Mouse (Mus musculus) adrenal gland, postnatal 25 days (tissue): ENCODE measurements around the gene Adam12. TPM values are rescaled to one million over a fixed set of nuclear protein-coding genes. Genes with fewer than 3 reads are reported as not detected.
A peak's percentile ranks its signal among the peaks of the same experiment; 100 is the strongest.

ENCODE experiments used
- DNase-seq: peaks from one replicate; pipeline ENCODE4 v3.0.0; 2021; ENCODE audit warnings: mixed read lengths
- microRNA-seq, 2 experiments: library from miRNA; unstranded; fragments of <30 nt; microRNA quantifications; one replicate each; pipeline ENCODE4 v1.2.0; 2021
- total RNA-seq: library from RNA; stranded (reverse); gene quantifications from 2 replicates; pipeline ENCODE4 v1.2.3, GENCODE M21; 2021

The Adam12 gene
- total RNA-seq, 1 experiment from 2014 or later, result 10.2 TPM

DNA sequence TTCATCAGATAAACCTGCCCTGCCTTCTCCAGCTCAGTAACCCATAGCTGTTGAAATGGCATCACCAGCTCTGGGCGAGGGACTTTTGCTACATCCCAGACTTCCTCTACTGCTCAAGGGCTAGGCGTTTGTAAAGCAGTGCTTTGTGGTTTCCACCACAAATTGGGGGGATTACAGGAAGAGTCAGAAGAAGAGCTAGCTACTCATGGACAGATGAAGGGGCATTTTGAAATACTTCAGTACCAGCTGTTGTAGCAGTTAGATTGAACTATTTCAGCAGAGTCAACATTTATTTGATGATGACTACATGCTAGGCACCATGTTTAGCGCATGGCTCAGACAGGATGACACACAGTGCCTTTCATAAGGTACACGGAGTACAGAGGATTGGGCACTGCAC is 361.7 kb downstream of the Adam12 start:
- DNase-seq, result no peak

DNA sequence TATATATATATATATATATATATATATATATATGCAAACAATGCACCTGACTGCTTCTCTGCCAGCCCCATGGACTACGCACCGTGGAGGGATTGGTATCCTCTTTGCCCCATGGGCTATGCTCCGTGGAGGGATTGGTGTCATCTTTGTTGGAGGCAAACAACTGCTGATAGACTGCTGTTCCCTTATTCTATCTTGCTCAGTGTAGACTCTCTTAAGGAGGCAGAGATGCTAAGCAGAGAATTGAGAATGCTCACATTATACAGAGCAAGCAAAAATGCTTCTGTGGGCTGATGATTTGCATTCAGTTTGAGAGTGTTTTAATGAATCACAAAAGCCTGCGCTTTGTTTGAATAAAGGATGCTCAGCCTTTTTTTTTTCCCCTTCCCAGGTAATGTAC is 368.3 kb downstream of the Adam12 start:
- DNase-seq, result no peak

DNA sequence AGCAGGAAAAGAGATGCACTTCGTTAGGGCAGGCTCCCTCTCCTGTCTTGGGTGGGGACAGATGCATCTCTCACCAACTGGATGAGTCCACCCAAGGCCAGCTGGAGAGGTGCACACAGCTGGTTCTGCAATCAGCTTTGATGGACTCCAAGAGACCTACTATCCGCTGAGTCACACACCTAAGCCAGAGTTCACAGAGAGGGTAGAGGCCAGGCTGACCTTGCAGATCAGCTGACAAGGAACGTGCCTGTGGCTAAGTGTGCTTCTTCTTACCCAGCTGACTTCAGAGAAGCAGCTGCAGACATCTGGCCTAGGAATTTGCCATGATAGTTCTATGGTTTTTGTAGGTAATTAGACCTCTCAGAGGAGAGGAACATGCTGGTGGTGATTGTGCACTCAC is 368.8 kb downstream of the Adam12 start:
- DNase-seq, result no peak

DNA sequence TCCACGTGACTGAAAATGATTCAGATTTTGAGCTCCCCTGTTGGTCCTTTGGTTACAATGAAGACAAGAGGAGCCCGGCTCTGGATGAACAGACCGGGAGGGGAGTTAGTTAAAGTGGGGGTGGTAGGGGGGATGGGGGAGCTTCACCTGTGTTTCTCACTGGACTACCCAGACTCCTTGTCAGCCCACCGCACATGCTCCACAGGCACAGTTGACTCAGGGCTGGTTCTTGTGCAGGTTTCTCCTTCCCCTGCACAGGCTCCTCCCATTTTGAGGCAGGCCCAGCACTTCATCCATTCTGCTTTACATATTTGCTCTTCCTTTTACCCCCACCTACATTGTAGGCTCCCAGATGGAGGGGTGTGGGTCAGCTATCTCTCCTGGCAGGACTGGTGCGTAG is 369.2 kb downstream of the Adam12 start:
- no peak for DNase-seq

DNA sequence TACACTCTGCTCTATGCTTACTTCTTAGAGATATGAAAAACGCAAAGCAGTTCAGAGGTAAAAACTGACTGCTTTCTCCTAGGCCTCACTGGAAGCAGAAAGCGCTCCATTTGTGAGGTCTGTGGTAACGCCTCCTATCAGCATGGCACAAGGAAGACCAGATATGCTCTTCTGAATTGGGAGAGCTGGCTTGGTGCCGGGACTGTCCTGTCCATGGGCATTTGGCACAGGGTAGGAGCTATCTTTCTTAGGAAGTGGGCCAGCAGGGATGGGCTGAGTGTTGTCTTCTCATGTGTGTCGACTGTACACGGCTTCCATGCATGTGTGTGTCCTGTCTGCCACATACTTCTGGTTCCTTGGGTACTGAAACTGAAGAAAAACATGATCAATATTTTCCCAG is 369.7 kb downstream of the Adam12 start:
- no peak for DNase-seq

DNA sequence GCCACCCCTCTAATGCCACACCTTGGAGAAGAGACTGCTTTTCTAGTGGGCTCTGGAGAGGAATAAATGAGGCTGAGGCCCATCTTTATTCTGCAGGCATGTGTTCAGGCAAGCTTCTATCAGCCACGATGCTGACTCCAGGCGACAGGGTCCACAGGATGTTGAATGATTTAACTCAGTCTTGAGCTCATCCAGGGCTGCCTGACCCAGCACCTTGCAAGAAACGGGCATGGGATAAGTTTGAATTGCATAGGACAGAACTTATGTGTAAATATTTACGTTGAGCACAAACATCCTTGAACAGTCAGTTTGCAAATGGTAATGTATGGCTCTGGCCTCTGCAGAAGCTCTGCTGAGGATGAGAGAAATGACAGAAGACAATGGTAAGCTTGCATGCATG is 372.4 kb downstream of the Adam12 start:
- no peak for DNase-seq

DNA sequence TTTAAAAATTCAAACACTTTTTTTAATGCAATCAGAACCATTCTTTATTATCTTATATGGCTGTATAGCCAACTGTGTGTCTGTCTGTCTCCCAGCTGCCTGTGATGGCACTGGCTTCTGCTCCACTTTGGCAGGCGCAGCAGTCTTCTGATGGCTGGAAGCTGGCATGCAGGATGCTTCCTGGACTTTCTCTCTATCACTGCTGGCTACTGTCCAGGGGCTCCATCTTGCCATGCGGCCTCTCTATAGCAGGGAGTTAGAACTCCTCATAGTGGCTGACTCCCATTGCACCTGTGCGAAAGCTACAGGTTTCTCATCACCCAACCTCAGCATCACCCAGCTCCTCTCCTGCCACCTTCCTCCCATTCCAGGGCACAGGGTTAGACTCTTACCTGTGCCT is 373.4 kb downstream of the Adam12 start:
- DNase-seq, result no peak

DNA sequence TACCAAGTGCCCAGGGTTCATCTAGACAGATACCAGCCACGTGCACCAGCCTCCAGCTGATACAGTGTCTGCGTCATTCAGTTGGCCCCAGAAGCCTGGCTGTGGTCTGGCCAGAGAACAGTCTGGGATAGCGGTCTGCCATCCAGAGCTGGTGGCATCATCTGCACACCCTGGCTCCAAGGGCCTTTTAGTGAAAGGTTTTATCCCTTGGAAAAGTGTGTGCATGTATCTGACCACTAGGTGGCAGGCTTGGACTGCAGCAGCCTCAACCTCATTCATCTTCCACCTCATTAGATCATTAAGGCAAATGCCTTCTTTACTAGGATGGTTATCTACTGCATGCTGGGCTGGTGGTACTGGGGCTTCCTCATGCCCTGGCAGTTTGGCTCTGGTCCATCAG is 375.7 kb downstream of the Adam12 start:
- peak; percentile 69 for DNase-seq

DNA sequence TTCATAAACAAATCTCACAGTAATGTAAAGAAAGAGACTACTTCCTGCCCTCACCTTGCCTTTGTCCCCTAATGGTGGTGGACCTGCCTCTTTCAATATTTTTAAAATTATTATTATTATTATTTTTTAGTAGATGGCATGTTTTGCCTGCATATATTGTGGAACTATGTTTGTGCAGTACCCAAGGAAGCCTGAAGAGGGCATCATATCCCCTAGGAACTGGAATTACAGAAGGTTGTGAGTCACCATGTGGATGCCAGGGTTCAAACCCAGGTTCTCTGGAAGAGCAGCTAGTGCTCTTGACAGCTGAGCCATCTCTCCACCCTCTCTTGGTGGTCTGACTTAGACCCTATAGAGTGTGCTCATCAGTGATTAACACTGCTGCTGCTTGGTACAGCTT is 381.2 kb downstream of the Adam12 start:
- no peak for DNase-seq

DNA sequence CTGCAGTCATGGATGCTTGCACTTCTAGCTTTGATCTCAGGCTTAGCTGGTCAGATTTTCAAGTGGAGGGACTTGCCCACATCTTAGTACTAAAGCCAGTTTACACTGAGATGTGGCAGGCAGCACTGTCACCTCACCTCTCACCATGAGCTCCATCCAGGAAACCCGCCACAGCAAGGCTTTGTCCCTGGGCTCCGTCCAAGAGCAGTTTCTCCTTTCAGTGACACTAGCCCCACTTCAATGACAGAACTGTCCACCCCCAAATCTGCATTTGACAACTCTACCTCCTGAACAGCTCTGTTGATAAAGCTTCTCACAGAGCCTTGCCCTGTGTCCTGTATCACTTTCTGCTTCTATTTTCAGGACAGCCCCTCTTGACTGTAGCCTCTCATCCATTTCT is 383.8 kb downstream of the Adam12 start:
- no peak for DNase-seq

DNA sequence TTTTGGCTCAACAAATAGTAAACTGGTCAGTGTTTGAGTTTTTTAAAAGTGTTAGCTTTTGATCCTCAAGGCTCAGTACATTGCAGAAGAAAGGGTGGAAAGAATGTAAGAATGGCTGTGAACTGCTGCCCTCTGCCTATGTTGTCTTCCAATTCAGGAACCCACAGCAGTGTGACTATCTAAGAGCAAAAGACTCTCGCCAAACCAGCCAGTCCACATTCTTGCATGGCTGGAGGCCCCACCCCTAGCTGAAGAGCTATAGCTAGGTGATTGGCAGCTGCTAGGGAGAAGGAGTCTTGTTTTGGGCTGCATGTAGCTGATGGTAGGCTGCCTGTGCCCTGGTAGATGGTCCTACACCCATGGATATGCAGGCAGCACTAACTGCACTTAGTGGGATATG is 384.8 kb downstream of the Adam12 start:
- DNase-seq, result no peak

DNA sequence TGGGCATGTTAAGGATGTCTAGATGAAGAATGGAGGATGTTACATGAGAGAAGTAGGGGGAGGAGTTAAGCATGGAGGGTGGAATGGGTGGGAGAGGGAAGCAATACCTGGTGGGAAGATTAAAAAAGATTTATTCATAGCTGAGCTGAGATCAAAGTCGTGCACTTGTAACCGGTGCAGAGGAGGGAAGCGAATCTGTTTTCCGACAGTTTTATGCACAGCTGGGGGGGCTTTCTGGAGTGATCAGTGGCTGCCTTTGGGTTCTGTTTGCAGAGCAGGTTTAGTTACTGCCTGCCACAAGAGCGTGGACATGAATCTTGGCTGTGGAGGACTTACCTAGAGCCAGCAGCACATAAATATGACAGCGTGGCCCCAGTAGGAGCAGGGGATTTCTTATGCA is 389.9 kb downstream of the Adam12 start:
- DNase-seq, result no peak

DNA sequence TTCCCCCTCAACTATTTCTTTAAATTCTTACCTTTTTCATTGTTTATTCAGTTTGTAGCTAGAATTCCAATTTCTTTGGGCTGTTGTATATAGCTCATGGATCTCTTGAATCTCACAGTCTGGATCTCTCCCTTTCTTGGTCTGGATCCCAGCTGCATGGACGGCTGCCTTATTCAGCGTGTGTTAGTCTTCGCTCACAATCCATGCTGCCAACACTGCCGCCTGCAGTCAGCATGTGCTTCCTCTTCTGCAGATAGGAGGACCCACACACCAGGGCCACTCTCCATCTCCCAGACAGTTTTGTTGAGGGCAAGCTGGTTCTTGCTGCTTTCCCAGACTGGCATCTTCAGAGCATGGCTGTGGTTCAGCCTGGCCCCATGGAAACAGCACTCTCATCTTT is 392.4 kb downstream of the Adam12 start:
- DNase-seq, result no peak

Small RNA genes within 50 kb of the gene (microRNA-seq; reads per million reads assigned to microRNA genes)
- 0 reads per million in 2 experiments for gene Gm23631

Other genes starting within 250 kb of the Adam12 start
- 6.0 and 6.5 TPM in 2 replicates for gene D7Ertd443e, start 153.5 kb upstream of the Adam12 start, total RNA-seq